Mouse (Mus musculus): ENCODE results near the gene Itpr1.

Gene Itpr1

GRCm38 (mm10) chr6:108240754-108241153, 27.9 kb downstream of the Itpr1 start:
- DNase-seq (ENCODE audit: low read depth): no peak

GRCm38 (mm10) chr6:108244571-108244970, 31.7 kb downstream of the Itpr1 start:
- DNase-seq (ENCODE audit: low read depth): no peak

GRCm38 (mm10) chr6:108246369-108247085, 33.6 kb downstream of the Itpr1 start:
- DNase-seq (ENCODE audit: low read depth): no peak

GRCm38 (mm10) chr6:108247211-108247610, 34.3 kb downstream of the Itpr1 start:
- no peak for DNase-seq (ENCODE audit: low read depth)

DNA sequence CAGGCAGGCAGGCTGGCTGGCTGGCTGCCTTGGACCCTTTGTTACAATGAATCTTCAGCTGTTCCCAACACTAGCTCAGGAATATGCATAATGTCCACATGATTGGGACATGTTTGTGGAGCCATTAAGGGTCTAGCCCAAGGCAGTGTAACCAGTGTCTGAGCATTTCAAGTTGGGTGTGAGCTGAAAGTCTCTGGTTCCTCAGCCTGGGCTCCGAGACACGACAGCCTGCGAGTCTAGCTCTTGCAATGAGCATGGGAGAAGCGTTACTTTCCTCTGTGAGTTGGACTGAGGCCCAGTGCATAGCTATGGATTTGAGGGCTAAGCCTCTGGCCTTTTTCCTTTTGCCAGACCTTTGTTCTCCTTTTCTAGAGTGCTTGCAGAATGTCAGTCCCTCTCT, 35.6 kb downstream of the Itpr1 start:
- DNase-seq (ENCODE audit: low read depth): no peak

- DNase-seq (ENCODE audit: low read depth): peak; percentile 16
These were observed 36.4 kb downstream of the Itpr1 start for GRCm38 (mm10) chr6:108249031-108249917.

DNA sequence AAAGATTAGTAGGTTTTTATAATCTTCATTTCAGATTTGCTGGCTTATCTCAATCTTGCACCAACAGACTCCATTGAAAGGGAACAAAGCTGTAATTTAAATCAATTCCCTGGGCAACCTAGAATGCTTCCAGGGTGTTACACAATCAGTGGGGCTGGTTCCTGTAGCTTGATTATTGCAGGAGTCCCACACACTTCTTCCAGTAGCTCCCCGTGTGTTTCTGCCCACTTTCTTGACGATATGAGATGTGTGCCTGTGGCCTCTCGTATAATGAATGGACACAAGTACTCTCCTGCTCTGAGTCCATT, 37.0 kb downstream of the Itpr1 start:
- DNase-seq (ENCODE audit: low read depth): no peak

DNA sequence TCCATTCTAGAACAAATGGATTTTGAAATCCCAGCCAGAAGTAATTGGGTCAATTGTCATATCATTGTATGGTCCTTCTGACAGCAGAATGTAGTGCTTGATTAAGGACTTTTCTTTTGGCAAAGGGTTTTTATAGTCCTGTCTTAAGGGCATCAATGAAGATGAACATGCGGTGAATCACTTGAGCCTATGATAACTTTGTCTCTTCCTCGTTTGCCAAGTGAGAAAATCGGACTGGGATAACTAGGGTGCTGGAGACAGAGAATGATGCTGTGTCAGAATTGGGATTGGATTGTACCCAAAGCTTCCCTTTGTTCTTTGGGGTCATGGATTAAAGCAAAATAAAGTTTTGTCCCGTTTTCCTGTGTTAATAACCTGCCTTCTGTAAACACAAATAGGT, 37.5 kb downstream of the Itpr1 start:
- no peak for DNase-seq (ENCODE audit: low read depth)

DNA sequence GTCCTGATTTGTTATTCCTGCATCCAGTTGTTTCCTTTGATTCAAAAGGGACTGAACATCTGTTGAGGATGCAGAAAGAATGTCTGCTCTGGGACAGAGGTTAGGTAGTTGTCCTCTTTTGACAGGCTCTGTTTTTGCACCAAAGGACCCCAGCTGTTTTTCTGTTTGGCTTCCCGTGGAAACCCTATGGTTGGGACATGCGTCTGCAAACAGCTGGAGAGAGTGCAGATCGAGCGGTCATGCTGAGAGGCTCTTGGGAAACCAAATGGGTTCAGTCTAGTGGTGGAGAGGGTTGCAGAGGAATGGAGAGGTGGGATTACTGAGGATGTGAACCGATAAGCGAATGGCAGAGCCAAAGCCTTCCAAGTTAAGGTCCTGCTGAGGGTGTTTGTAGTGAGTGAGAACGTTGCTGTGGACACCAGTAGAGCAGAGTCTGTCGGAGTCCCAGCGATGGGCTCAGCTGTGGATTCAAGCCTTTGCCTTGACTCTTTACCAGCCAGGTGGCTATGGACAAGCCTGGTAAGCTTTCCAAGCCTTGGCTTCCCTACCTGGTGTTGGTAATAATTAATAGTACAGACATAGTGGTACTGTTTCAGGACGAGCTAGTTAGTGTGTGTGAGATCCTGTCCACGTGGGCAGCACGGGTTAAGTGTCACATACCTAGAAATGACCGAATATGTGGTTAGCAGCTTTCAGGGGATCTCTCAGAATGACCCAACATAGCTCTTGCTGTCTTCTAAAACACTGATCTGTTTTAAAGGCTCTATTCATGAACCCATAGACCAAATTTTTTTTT, 39.9 kb downstream of the Itpr1 start:
- no peak for DNase-seq (ENCODE audit: low read depth)

DNA sequence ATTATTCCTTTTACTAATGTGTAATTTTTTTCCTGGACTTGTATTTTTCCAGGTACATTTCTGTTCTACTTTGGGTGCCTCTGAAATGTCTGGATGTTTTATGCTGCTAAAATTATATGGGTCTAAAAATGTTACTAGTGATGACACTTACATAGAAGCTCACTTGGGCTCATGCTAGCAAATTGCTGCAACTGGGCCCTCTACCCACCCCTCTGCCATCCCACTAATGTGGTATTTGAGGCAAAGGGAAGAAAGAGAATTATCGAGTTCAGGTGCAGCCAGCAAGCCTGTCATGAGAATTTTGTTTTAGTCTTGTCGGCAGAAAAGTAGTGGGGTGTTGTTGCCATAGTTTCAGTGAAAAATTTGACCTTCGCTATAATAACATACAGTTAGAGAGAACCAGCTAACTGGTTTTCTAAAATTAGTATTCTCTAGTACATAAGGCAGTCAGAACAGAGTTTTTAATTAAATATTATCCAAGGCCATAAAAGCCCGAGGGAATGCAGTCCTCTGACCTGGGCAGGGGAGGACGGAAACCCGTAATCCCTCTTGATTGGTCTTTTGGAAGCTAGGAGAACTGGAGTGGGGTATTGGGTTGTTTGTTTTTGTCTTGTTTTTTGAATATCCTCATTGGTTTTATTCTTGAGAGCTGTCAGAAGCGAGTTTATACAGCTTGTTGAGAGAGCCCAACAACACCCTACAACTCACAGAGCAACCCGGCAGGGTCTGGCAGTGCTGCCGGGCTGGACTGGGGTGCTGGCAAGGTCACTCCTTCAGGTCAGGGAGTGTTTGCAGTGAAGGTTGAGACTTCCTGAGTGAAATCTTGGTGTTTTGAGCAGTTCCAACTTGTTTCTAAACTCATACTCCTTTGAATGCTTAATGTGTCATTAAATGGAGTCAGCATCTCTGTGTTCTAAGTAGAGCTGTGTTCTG, 41.5 kb downstream of the Itpr1 start:
- DNase-seq (ENCODE audit: low read depth): no peak

DNA sequence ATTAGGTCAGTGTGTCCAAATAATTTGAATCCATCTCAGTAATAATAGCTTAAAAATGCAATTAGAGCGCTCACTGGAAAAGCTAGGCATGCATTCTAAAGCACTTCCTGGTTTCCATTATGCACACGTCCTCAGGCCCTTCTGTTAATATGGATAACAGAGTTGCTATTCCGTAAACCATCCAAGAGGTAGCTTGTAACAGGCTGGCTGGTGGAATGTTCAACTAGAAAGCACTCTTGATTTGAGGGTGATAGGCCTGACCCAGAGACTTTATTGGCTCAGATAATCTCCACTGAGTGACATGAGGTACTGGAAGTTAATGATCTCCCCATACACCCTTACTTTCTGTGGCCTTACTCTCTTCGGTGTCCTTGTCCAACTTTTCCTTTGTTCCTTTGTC, 43.0 kb downstream of the Itpr1 start:
- no peak for DNase-seq (ENCODE audit: low read depth)

DNA sequence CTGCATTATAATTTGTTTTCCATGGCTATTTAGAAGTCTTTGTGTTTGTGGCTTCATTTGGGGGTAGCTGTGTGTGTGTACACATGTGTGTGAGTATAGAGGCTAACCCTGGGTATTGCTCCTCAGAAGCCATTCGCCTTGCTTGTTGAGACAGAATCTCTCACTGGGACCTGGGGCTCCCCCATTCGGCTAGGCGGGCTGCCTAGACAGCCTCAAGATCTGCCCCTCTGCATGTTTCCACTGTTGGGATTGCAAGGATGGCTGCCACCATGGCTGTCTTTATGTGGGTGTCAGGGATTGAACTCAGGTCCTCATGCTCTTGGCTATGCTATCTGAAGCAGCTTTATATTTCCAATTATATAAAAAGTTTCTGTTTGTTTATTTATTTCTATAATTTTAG, 44.3 kb downstream of the Itpr1 start:
- no peak for DNase-seq (ENCODE audit: low read depth)

DNA sequence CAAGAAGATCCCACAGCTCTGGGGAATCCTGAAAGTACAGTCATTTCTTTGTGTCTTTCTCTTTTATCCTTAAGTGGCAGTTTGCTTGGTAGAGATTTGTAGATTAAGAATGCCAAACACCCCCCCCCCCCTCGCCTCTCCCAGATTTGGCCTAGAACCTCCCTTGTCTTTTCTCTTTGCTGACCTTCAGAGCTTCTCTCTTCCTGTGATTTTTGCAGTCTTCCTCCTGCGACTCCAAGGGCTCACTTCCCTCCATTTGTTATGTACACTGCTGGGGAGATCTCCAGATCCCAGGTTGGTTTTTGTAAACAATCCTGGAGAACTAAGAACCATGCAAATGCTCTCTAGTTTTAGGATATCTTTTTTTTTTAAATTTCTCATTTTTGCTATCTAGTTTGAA, 45.7 kb downstream of the Itpr1 start:
- no peak for DNase-seq (ENCODE audit: low read depth)

DNA sequence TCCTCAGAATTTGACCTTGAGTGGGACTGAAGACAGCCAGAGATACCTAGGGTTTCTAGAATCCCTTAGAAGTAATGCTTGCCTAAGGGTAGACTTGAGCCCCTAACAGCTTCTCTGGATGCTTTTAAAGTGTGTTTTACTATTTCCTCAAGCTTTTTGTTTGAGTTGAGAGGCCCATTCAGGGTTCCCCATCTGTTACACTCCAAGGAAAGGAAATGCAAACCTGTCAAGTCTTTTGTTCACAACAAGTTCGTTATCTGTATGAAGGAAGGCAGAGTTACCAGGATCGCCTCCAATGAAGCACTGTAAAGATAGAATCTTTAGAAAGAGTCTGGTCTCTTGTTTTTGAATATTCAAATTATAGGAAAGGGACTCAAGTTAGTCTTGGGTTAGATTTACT, 46.8 kb downstream of the Itpr1 start:
- no peak for DNase-seq (ENCODE audit: low read depth)

- DNase-seq (ENCODE audit: low read depth): no peak
These were observed 48.6 kb downstream of the Itpr1 start for GRCm38 (mm10) chr6:108261506-108261905.

DNA sequence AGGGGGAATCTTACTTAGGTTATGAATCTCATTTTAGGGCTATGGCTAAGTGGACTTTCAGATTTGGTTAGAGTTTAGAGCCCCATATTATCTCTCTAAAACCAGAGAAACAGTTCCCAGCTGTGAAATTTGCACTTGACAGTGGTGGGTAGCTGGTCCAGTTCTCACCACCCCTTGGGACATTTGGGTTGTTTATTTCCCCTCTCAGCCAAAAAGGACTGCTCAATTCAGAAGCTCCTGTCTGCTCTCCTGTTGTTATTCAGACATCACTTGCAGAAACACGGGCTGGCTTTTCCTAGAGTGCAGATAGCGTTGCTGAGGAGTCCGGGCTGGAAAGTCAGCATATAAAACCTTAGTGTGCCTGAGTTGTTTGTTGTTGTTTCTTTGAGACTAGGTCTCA, 51.3 kb downstream of the Itpr1 start:
- no peak for DNase-seq (ENCODE audit: low read depth)

DNA sequence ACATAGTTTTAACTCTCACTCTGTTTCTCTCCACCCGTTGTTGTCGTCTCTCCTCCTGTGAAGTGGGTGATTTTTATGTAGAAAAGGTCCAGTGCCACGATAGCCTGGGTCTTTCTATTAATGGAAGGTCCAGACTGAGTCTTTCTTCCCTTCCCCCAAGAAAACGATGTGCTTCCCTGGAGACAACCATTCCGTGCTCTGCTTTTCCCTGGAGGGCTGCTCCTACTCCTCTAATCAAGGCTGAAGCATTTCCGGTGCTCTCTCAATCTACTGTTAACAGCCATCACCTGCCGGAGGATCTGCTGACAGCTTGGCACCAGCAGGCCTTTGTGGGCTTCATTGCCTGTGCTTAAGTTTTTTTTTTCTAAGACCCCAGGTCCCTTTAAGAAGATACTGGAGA, 60.6 kb downstream of the Itpr1 start:
- DNase-seq (ENCODE audit: low read depth): no peak

GRCm38 (mm10) chr6:108274364-108275084, 61.6 kb downstream of the Itpr1 start:
- DNase-seq (ENCODE audit: low read depth): no peak

- no peak for DNase-seq (ENCODE audit: low read depth)
These were observed 64.1 kb downstream of the Itpr1 start for GRCm38 (mm10) chr6:108276880-108277507.

DNA sequence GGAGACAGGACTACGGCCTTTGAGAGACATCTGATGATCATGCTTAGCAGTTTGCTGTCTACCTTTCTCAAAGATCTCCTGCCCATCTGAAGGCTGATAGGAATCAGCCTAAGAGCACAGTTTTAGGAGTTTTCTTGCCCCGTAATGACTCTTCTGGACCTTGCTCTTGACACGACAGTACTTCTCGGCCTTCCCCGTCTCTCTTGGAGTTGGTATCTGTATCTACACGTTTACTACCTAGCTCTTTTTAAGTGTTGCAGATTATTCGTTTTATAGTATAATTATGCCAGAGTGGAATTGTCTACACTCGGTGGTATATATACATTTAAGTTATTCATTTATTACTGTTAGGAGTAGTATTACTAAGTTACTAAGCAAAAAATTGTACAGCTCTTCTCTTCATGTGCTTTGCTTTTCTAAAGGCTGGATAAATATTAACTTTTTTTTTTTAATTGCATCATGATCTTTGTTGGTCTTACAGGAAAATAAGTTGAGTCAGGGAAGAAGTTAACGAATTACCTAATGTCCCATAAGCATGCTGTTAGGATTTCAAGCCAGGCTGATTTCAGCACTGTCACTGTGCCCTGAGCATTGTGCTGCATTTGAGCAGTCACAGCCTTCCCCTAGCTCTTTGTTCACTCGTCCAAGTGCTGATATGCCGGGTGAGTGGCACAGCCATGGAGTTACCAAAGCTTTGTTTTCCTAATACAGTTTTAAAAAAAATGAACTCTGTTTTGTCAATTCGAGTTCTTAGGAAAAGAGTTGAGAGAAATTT, 64.9 kb downstream of the Itpr1 start:
- no peak for DNase-seq (ENCODE audit: low read depth)

Measured in c-Kit-positive CD71-positive TER-119-negative erythroid progenitor cells, embryonic 14.5 days (primary cell).